In genomic region chr1:33906927-33907326, GRCm38 (mm10) we compare ENCODE assay signal across 9 mouse cellular contexts. TPM values are rescaled to one million over a fixed set of nuclear protein-coding genes. Genes with fewer than 3 reads are reported as not detected.
DNase-seq lines count a peak whose midpoint lies in the region; ATAC-seq and TF ChIP-seq lines count a peak whose summit lies in the region.
"Had no signal": no experiment of that assay in that cellular context is flagged by ENCODE, and none has a peak within 500 bp of the region (broad histone marks: within the 10 kb centered on the region; RNA-seq: fewer than 3 reads in every experiment).

No protein-coding gene starts in this region.

- H3K79me3 ChIP-seq in C2C12 (ENCODE audit: low read depth): peaks cover 41% of the 10 kb centered on the region

- no peaks in the 10 kb centered on the region for H3K9me3 ChIP-seq in heart, embryonic 10.5 days
- no peaks in the 10 kb centered on the region for H3K9me3 ChIP-seq in liver, embryonic 16.5 days (replicated peaks; ENCODE audit: control insufficient read depth, low read length)

- no peak for DNase-seq in heart, embryonic 10.5 days (ENCODE audit: low spot score)
- DNase-seq in heart, adult 9 months (ENCODE audit: low spot score in 2 of 2): no peak
- DNase-seq in cerebellum, postnatal 10 days: peak; percentile 74 to 76
- DNase-seq in heart, postnatal 14 days: peak; percentile 13 to 30
- no peak for DNase-seq in urinary bladder, postnatal 10 days (ENCODE audit: low spot score)
- DNase-seq in thymus, postnatal 14 days: no peak

- peak overlapping the region; percentile 85 for H3ac ChIP-seq in C2C12 (ENCODE audit: control insufficient read depth, insufficient read length, low read depth)

- H3K27ac ChIP-seq in heart, embryonic 10.5 days: peak overlapping the region; percentile 92; the same call in 1 of the 2 replicates
- H3K27ac ChIP-seq in liver, embryonic 16.5 days (ENCODE audit: low read length): no peak overlapping the region

- no peak overlapping the region for H3K9ac ChIP-seq in liver, embryonic 16.5 days (ENCODE audit: low read depth, low read length)

- peak overlapping the region; percentile 79 for H3K4me3 ChIP-seq in heart, embryonic 10.5 days
- H3K4me3 ChIP-seq in C2C12 (ENCODE audit: insufficient read depth, poor library complexity, severe bottlenecking): peak overlapping the region; percentile 74
- peak overlapping the region; percentile 60 for H3K4me3 ChIP-seq in liver, embryonic 16.5 days (ENCODE audit: low read depth, low read length)

- H3K79me2 ChIP-seq in C2C12 (ENCODE audit: control insufficient read depth, insufficient read depth): peaks cover 79% of the 10 kb centered on the region

- 1% methylated on average over 20 of the region's 20 CpGs for WGBS in heart, embryonic 10.5 days
- 5% methylated on average over 20 of the region's 20 CpGs for WGBS in liver, embryonic 16.5 days (ENCODE audit: insufficient replicate concordance)

- peak; percentile 50; the same call in 1 of the 2 replicates for ATAC-seq in liver, embryonic 16.5 days (ENCODE audit: low read depth)

- no peaks in the 10 kb centered on the region for H3K36me3 ChIP-seq in heart, embryonic 10.5 days
- H3K36me3 ChIP-seq in C2C12 (ENCODE audit: control insufficient read depth, insufficient read depth): peaks cover 13% of the 10 kb centered on the region
- H3K36me3 ChIP-seq in liver, embryonic 16.5 days (ENCODE audit: control insufficient read depth, insufficient read depth): no peaks in the 10 kb centered on the region
- H3K36me3 ChIP-seq: G1E had no signal

- TF ChIP-seq CTCF in C2C12 (IDR thresholded peaks at IDR 0.05; ENCODE audit: control insufficient read depth, insufficient read depth, insufficient read length): peak; percentile 35

- peaks cover 22% of the 10 kb centered on the region for H3K4me1 ChIP-seq in heart, embryonic 10.5 days
- peaks cover 4% of the 10 kb centered on the region; the same call in 1 of the 2 replicates for H3K4me1 ChIP-seq in liver, embryonic 16.5 days (ENCODE audit: control insufficient read depth, low read depth, low read length)

- H3K4me2 ChIP-seq in liver, embryonic 16.5 days (ENCODE audit: low read depth, low read length): peak overlapping the region; percentile 62

- peaks cover 34% of the 10 kb centered on the region for H3K27me3 ChIP-seq in heart, embryonic 10.5 days (ENCODE audit: insufficient read depth, poor library complexity, severe bottlenecking)
- H3K27me3 ChIP-seq in C2C12 (ENCODE audit: control insufficient read depth, insufficient read depth, insufficient read length): no peaks in the 10 kb centered on the region
- H3K27me3 ChIP-seq in liver, embryonic 16.5 days (ENCODE audit: control insufficient read depth, insufficient read depth, low read depth, low read length): peaks cover 41% of the 10 kb centered on the region

- intact Hi-C loops in heart, postnatal 14 days (cut with DNase I): loop anchor here (5.0 kb wide), 2 partner anchors 40 to 55 kb away; no protein-coding TSS in a partner anchor

TF ChIP-seq in C2C12, 6 proteins besides CTCF, POLR2A, EP300 and RAD21:
- TF ChIP-seq CEBPB (IDR thresholded peaks at IDR 0.05; ENCODE audit: low read depth) (no peak), MAX (IDR thresholded peaks at IDR 0.05) (no peak), MYOD1 (IDR thresholded peaks at IDR 0.05; ENCODE audit: control insufficient read depth, insufficient read length, low read depth) (no peak), USF1 (IDR thresholded peaks at IDR 0.05; ENCODE audit: low read depth) (no peak), FOSL1 (IDR thresholded peaks at IDR 0.05; ENCODE audit: insufficient read depth, low read length, poor library complexity, severe bottlenecking) (no peak), MYOG (IDR thresholded peaks at IDR 0.05; ENCODE audit: control insufficient read depth, extremely low read depth, insufficient read length) (no peak)

RNA-seq across cellular contexts. Expression of gene Bend6, which starts 0.7 kb away (rescaled TPM):
- 2.6 and 2.9 TPM in 2 replicates for polyA plus RNA-seq in heart, embryonic 10.5 days (2016; fragmentation: Nextera tagmentation; extraction: Ambion mirVana)
- polyA plus RNA-seq in C2C12 (2012; fragmentation: generic; extraction: Trizol): 5.2 TPM
- 1 to 10 TPM; 2.2 to 2.7 TPM for total RNA-seq in heart, postnatal 14 days (2021)
- polyA plus RNA-seq in liver, embryonic 16.5 days (2015; fragmentation: Nextera tagmentation; extraction: Ambion mirVana): 0.44 and 0.56 TPM in 2 replicates
- total RNA-seq: G1E had no signal
- polyA plus RNA-seq: G1E had no signal

RNA-seq across cellular contexts. Expression of gene Dst, which starts 1.1 kb away (rescaled TPM):
- 15.0 and 16.2 TPM in 2 replicates for polyA plus RNA-seq in heart, embryonic 10.5 days (2016; fragmentation: Nextera tagmentation; extraction: Ambion mirVana)
- 26.5 TPM for polyA plus RNA-seq in C2C12 (2012; fragmentation: generic; extraction: Trizol)
- total RNA-seq in heart, postnatal 14 days (2021): 100 to 1,000 TPM; 317 TPM
- polyA plus RNA-seq in liver, embryonic 16.5 days (2015; fragmentation: Nextera tagmentation; extraction: Ambion mirVana): 7.7 and 8.0 TPM in 2 replicates
- polyA plus RNA-seq: G1E had no signal

Comparison
In these comparisons a context has a peak if more than half of its experiments do, and no peak if none do; other contexts are left out.
1. DNase-seq: peak in cerebellum, postnatal 10 days (2 of 2) and heart, postnatal 14 days (2 of 2); none in heart, embryonic 10.5 days (single experiment), heart, adult 9 months (0 of 2), urinary bladder, postnatal 10 days (single experiment) and thymus, postnatal 14 days (single experiment).
2. Peak in every context shown above with its lines, with median percentiles within 50 percentile points of each other: H3K4me3 ChIP-seq.